Mouse (Mus musculus): ENCODE measurements at regions not wholly inside any gene's neighbourhood (a gene's known extent, or its start where the extent isn't known, plus 50 kb on each side); places are given as distances from the start of the nearest gene placed in this dataset.

DNA sequence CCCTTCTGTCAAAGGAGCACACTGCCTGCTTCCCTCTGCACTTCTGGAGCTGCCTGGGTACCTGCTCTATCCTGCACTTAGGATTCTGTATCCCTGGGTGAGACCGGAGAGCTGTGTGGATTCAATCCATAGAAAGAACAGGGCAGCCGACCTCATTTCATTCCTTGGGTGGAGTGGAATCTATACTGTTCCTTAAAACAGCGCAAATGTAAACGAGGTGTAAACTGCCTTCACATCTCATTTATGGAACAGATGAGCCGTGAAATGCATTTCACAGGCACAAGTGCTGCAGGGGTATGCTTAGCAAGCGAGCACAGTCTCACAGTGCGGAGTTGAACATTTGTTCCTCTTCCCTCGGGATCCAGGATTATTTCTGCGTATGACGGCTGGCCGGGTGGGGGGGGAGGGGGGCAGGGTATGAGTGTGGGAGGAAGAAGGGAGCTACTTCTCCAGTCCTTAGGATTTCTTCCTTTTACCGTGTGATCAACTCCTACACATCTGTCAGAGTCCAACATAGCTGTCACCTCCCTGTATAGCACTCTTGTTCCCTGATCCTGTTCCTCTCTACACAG lies 459.3 kb downstream of the Pdcd6ip start:
- Histone ChIP-seq H3K4me2 (ENCODE audit: low read depth, low read length) (no peak overlapping the region), H3K27ac (ENCODE audit: low read depth) (no peak overlapping the region), H3K9ac (replicated peaks) (no peak overlapping the region), H3K4me3 (ENCODE audit: low read depth, low read length) (no peak overlapping the region), H3K9me3 (ENCODE audit: low read length) (no peaks in the 10 kb centered on the region), H3K27me3 (ENCODE audit: insufficient read depth, low read length) (no peaks in the 10 kb centered on the region), H3K36me3 (replicated peaks; ENCODE audit: insufficient read depth, low read length) (no peaks in the 10 kb centered on the region), H3K4me1 (ENCODE audit: insufficient read depth) (no peaks in the 10 kb centered on the region)
- no peak for DNase-seq
- ATAC-seq = no peak
- TF ChIP-seq CTCF (IDR thresholded peaks at IDR 0.05; ENCODE audit: low read depth) (no peak), EP300 (IDR thresholded peaks at IDR 0.05; ENCODE audit: low read depth) (no peak)
- WGBS (ENCODE audit: insufficient replicate concordance) = 87% methylated on average over 12 of the region's 12 CpGs

DNA sequence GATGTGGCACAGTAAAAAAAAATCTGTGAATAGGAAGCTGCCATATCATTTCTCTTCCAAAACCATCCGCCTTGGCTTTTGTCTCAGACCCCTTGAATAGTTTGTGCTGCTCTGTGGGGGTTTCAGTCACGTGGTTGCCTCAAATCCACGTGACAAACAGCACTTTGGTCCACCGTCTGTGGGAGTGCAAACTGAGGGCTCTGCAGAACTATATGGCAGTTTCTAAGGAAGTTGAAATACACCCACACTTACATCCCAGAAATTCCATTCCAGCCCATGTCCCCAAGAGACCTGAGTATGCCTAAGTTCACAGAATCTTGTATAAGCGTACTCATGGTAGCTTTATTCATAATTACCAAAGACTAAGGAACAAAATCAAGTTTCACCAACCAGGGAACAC lies 460.1 kb downstream of the Pdcd6ip start:
- H3K27me3 ChIP-seq (ENCODE audit: insufficient read depth, low read length) = no peaks in the 10 kb centered on the region
- no peak for DNase-seq
- 48% methylated on average over 5 of the region's 5 CpGs for WGBS (ENCODE audit: insufficient replicate concordance)
- H3K36me3 ChIP-seq (replicated peaks; ENCODE audit: insufficient read depth, low read length) = no peaks in the 10 kb centered on the region
- no peak overlapping the region for H3K4me2 ChIP-seq (ENCODE audit: low read depth, low read length)
- no peaks in the 10 kb centered on the region for H3K9me3 ChIP-seq (ENCODE audit: low read length)
- TF ChIP-seq EP300 (IDR thresholded peaks at IDR 0.05; ENCODE audit: low read depth) = no peak
- TF ChIP-seq CTCF (IDR thresholded peaks at IDR 0.05; ENCODE audit: low read depth) = no peak
- H3K27ac ChIP-seq (ENCODE audit: low read depth) = no peak overlapping the region
- H3K4me3 ChIP-seq (ENCODE audit: low read depth, low read length) = no peak overlapping the region
- H3K9ac ChIP-seq (replicated peaks) = no peak overlapping the region
- no peaks in the 10 kb centered on the region for H3K4me1 ChIP-seq (ENCODE audit: insufficient read depth)
- ATAC-seq = no peak

DNA sequence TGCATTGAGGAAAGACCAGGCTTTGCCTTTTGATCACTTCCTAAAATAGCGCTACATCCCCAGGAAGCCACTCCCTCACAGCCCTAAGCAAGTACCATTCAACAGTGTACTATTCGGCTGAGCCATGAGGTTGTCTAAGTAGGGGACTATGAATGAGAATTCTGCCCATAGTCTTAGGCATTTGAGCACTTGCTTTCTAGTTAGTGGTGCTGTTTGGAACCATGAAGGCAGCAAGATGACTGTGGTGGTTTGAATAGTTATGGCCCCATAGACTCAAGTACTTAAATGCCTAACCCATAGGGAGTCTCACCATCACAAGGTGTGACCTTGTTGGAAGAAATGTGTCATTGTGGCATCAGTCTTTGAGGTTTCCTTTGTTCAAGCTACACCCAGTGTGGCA lies 464.2 kb downstream of the Pdcd6ip start:
- H3K36me3 ChIP-seq (replicated peaks; ENCODE audit: insufficient read depth, low read length) = no peaks in the 10 kb centered on the region
- no peaks in the 10 kb centered on the region for H3K4me1 ChIP-seq (ENCODE audit: insufficient read depth)
- H3K27ac ChIP-seq (ENCODE audit: low read depth) = no peak overlapping the region
- no peak overlapping the region for H3K9ac ChIP-seq (replicated peaks)
- H3K27me3 ChIP-seq (ENCODE audit: insufficient read depth, low read length) = no peaks in the 10 kb centered on the region
- DNase-seq (no peak), ATAC-seq (no peak)
- 0 out of 2 replicates have a peak, but pooled peaks cover 2% of the 10 kb centered on the region for H3K9me3 ChIP-seq (ENCODE audit: low read length)
- 62% methylated on average over 2 of the region's 2 CpGs for WGBS (ENCODE audit: insufficient replicate concordance)
- no peak overlapping the region for H3K4me3 ChIP-seq (ENCODE audit: low read depth, low read length)
- H3K4me2 ChIP-seq (ENCODE audit: low read depth, low read length) = no peak overlapping the region
- TF ChIP-seq EP300 (IDR thresholded peaks at IDR 0.05; ENCODE audit: low read depth) = no peak
- no peak for TF ChIP-seq CTCF (IDR thresholded peaks at IDR 0.05; ENCODE audit: low read depth)

DNA sequence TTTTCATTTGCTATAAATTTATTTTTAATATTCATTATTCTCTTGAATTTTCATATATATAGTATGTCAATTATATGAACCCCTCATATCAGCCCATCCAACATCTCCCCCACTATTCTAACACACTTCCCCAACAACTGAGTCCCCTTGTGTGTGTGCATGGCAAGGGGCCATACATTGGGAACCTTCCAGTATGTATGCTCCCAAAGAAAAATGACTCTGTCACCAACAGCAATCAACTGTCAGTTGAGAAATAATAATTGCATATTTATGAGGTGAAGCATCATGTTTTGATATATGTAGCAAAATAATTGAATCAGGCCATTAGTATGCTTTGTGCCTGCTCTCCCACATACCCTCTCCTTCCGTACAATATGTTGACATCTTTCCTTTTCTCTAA lies 474.7 kb downstream of the Pdcd6ip start:
- H3K9ac ChIP-seq (replicated peaks) = no peak overlapping the region
- ATAC-seq = no peak
- no peak overlapping the region for H3K4me3 ChIP-seq (ENCODE audit: low read depth, low read length)
- WGBS (ENCODE audit: insufficient replicate concordance) = 90% methylated on average over 1 of the region's 1 CpGs
- no peak for DNase-seq
- no peaks in the 10 kb centered on the region for H3K27me3 ChIP-seq (ENCODE audit: insufficient read depth, low read length)
- H3K9me3 ChIP-seq (ENCODE audit: low read length) = no peaks in the 10 kb centered on the region
- no peaks in the 10 kb centered on the region for H3K4me1 ChIP-seq (ENCODE audit: insufficient read depth)
- no peak for TF ChIP-seq EP300 (IDR thresholded peaks at IDR 0.05; ENCODE audit: low read depth)
- TF ChIP-seq CTCF (IDR thresholded peaks at IDR 0.05; ENCODE audit: low read depth) = no peak
- no peak overlapping the region for H3K4me2 ChIP-seq (ENCODE audit: low read depth, low read length)
- no peak overlapping the region for H3K27ac ChIP-seq (ENCODE audit: low read depth)
- no peaks in the 10 kb centered on the region for H3K36me3 ChIP-seq (replicated peaks; ENCODE audit: insufficient read depth, low read length)

DNA sequence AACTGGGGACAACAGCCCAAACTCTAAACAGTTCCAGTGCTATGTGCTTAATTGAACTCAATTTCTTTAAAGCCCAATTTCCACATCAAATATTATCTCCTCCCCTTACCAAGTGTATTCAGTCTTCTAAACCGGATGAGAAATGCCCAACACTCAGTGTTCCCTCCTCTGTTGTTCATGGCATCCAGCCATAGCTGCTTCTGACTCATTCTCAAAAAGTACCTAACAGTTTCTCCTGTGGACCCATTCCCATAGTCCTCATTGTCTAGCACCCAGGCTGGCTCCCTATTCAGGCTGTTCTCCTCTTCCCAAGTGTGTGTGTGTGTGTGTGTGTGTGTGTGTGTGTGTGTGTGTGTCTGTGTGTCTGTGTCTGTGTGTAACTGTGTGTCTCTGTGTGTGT lies 478.7 kb downstream of the Pdcd6ip start:
- DNase-seq (no peak), ATAC-seq (no peak)
- Histone ChIP-seq H3K4me2 (ENCODE audit: low read depth, low read length) (no peak overlapping the region), H3K36me3 (replicated peaks; ENCODE audit: insufficient read depth, low read length) (no peaks in the 10 kb centered on the region), H3K9me3 (ENCODE audit: low read length) (no peaks in the 10 kb centered on the region), H3K4me3 (ENCODE audit: low read depth, low read length) (no peak overlapping the region), H3K27me3 (ENCODE audit: insufficient read depth, low read length) (no peaks in the 10 kb centered on the region), H3K27ac (ENCODE audit: low read depth) (no peak overlapping the region), H3K4me1 (ENCODE audit: insufficient read depth) (no peaks in the 10 kb centered on the region), H3K9ac (replicated peaks) (no peak overlapping the region)
- TF ChIP-seq EP300 (IDR thresholded peaks at IDR 0.05; ENCODE audit: low read depth) (no peak), CTCF (IDR thresholded peaks at IDR 0.05; ENCODE audit: low read depth) (no peak)
- WGBS (ENCODE audit: insufficient replicate concordance) = 68% methylated on average over 1 of the region's 1 CpGs

DNA sequence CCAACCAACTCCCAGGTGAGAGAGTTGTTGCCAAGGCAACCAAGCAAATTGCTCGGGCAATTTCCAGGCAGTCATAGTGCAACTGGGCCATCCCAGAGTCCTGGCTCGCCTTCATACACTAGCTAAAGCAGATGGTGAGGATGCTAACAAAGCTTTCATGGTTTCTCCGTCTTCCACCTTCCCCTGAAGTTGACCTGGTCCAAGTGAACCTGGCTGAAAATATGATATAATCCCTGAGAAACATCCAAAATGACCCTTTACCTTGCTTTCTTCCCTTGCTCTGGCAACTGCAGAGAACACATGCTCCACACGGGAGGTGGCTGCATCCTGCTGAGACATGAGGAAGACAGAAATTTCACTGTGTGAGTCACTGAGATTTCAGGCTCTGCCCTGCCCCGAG lies 494.1 kb downstream of the Pdcd6ip start:
- no peak for ATAC-seq
- Histone ChIP-seq H3K9ac (replicated peaks) (no peak overlapping the region), H3K9me3 (ENCODE audit: low read length) (no peaks in the 10 kb centered on the region), H3K27ac (ENCODE audit: low read depth) (no peak overlapping the region), H3K4me2 (ENCODE audit: low read depth, low read length) (no peak overlapping the region), H3K36me3 (replicated peaks; ENCODE audit: insufficient read depth, low read length) (no peaks in the 10 kb centered on the region), H3K27me3 (ENCODE audit: insufficient read depth, low read length) (no peaks in the 10 kb centered on the region), H3K4me1 (ENCODE audit: insufficient read depth) (no peaks in the 10 kb centered on the region), H3K4me3 (ENCODE audit: low read depth, low read length) (no peak overlapping the region)
- no peak for TF ChIP-seq CTCF (IDR thresholded peaks at IDR 0.05; ENCODE audit: low read depth)
- no peak for TF ChIP-seq EP300 (IDR thresholded peaks at IDR 0.05; ENCODE audit: low read depth)
- DNase-seq = no peak
- 58% methylated on average over 5 of the region's 5 CpGs for WGBS (ENCODE audit: insufficient replicate concordance)

DNA sequence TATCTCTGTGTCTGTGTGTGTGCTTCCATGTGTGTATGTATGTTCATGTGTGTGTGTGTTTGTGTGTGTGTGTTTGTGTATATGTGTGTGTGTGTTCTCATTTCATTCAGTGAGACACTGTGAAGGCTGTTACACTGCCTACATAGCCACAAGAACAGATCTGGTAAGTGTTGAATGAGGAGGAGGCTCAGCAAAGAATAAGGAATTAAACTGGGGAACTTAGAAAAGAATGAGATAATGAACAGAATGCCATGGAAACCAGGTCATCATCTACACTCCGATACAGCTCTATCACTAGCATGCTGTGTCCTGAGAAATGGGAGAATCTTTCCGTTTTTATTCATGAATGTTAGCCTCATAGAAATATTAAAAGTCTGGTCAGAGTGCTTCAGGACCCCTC lies 495.7 kb downstream of the Pdcd6ip start:
- no peak overlapping the region for H3K9ac ChIP-seq (replicated peaks)
- ATAC-seq = no peak
- no peaks in the 10 kb centered on the region for H3K9me3 ChIP-seq (ENCODE audit: low read length)
- TF ChIP-seq CTCF (IDR thresholded peaks at IDR 0.05; ENCODE audit: low read depth) = no peak
- TF ChIP-seq EP300 (IDR thresholded peaks at IDR 0.05; ENCODE audit: low read depth) = no peak
- DNase-seq = no peak
- no peaks in the 10 kb centered on the region for H3K4me1 ChIP-seq (ENCODE audit: insufficient read depth)
- no peaks in the 10 kb centered on the region for H3K36me3 ChIP-seq (replicated peaks; ENCODE audit: insufficient read depth, low read length)
- H3K27me3 ChIP-seq (ENCODE audit: insufficient read depth, low read length) = no peaks in the 10 kb centered on the region
- no peak overlapping the region for H3K4me2 ChIP-seq (ENCODE audit: low read depth, low read length)
- no peak overlapping the region for H3K27ac ChIP-seq (ENCODE audit: low read depth)
- WGBS (ENCODE audit: insufficient replicate concordance) = 73% methylated on average over 2 of the region's 2 CpGs
- no peak overlapping the region for H3K4me3 ChIP-seq (ENCODE audit: low read depth, low read length)

All from liver, postnatal 0 days (tissue).